Mouse (Mus musculus) ES-Bruce4 (cell line): ENCODE measurements around the gene Pkd2.

Source experiments
- CTCF ChIP-seq: IDR thresholded peaks from one replicate; pipeline ENCODE4 v1.8.1; 2011; ENCODE audit warnings: low read depth, low read length
- POLR2A ChIP-seq: IDR thresholded peaks from one replicate; pipeline ENCODE4 v1.8.1; 2011; ENCODE audit warnings: low read length; ENCODE audit not compliant: insufficient read depth

DNA sequence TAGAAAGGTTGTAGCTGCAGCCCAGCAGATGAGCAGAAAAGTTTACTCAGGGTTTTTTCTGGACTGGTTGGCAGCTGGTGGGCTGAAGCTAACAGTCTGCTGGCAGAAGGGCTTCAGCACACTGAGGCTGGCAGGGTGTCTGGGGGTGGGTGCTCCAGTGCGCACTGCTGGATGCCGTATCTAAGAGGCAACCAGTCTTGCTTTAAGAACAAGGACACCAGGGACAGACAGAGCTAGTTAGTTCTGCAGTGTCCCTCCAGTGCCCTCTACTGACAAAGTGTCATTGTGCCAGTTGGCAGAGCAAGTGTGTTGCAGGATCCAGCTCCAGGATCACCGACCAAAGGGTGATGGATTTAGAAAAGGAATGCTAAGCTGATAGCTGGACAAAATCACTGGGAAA, 13.1 kb upstream of the Pkd2 start:
- TF ChIP-seq CTCF (peak; percentile 71), POLR2A (no peak)
